Mouse (Mus musculus): Measurements from ENCODE around the gene Epha4. TPM values are rescaled to one million over a fixed set of nuclear protein-coding genes. Genes with fewer than 3 reads are reported as not detected.

Epha4 gene
- polyA plus RNA-seq, 1 experiment: not detected

GRCm38 (mm10) chr1:77412871-77413669 is 101.8 kb downstream of the Epha4 start:
- no peak for TF ChIP-seq GATA1 (IDR thresholded peaks at IDR 0.05; ENCODE audit: low read length)

GRCm38 (mm10) chr1:77412285-77412684 is 102.6 kb downstream of the Epha4 start:
- TF ChIP-seq GATA1 (IDR thresholded peaks at IDR 0.05; ENCODE audit: low read length): no peak

- TF ChIP-seq GATA1 (IDR thresholded peaks at IDR 0.05; ENCODE audit: low read length): no peak
Measured at GRCm38 (mm10) chr1:77411222-77411621, 103.7 kb downstream of the Epha4 start.

GRCm38 (mm10) chr1:77410716-77411115 is 104.2 kb downstream of the Epha4 start:
- TF ChIP-seq GATA1 (IDR thresholded peaks at IDR 0.05; ENCODE audit: low read length): no peak

GRCm38 (mm10) chr1:77410153-77410552 is 104.7 kb downstream of the Epha4 start:
- TF ChIP-seq GATA1 (IDR thresholded peaks at IDR 0.05; ENCODE audit: low read length): no peak

GRCm38 (mm10) chr1:77409509-77409908 is 105.4 kb downstream of the Epha4 start:
- TF ChIP-seq GATA1 (IDR thresholded peaks at IDR 0.05; ENCODE audit: low read length): no peak

- TF ChIP-seq GATA1 (IDR thresholded peaks at IDR 0.05; ENCODE audit: low read length): no peak
Measured at GRCm38 (mm10) chr1:77407417-77407816, 107.5 kb downstream of the Epha4 start.

- TF ChIP-seq GATA1 (IDR thresholded peaks at IDR 0.05; ENCODE audit: low read length): no peak
Measured at GRCm38 (mm10) chr1:77406631-77407030, 108.3 kb downstream of the Epha4 start.

- TF ChIP-seq GATA1 (IDR thresholded peaks at IDR 0.05; ENCODE audit: low read length): no peak
Measured at GRCm38 (mm10) chr1:77404537-77404936, 110.4 kb downstream of the Epha4 start.

- no peak for TF ChIP-seq GATA1 (IDR thresholded peaks at IDR 0.05; ENCODE audit: low read length)
Measured at GRCm38 (mm10) chr1:77402942-77403341, 111.9 kb downstream of the Epha4 start.

- TF ChIP-seq GATA1 (IDR thresholded peaks at IDR 0.05; ENCODE audit: low read length): no peak
Measured at GRCm38 (mm10) chr1:77401465-77401864, 113.4 kb downstream of the Epha4 start.

GRCm38 (mm10) chr1:77391590-77391989 is 123.3 kb downstream of the Epha4 start:
- TF ChIP-seq GATA1 (IDR thresholded peaks at IDR 0.05; ENCODE audit: low read length): no peak

GRCm38 (mm10) chr1:77389069-77389468 is 125.8 kb downstream of the Epha4 start:
- TF ChIP-seq GATA1 (IDR thresholded peaks at IDR 0.05; ENCODE audit: low read length): no peak

GRCm38 (mm10) chr1:77388556-77388955 is 126.3 kb downstream of the Epha4 start:
- TF ChIP-seq GATA1 (IDR thresholded peaks at IDR 0.05; ENCODE audit: low read length): no peak

- TF ChIP-seq GATA1 (IDR thresholded peaks at IDR 0.05; ENCODE audit: low read length): no peak
Measured at GRCm38 (mm10) chr1:77385613-77386012, 129.3 kb downstream of the Epha4 start.

GRCm38 (mm10) chr1:77383466-77383865 is 131.4 kb downstream of the Epha4 start:
- no peak for TF ChIP-seq GATA1 (IDR thresholded peaks at IDR 0.05; ENCODE audit: low read length)

- no peak for TF ChIP-seq GATA1 (IDR thresholded peaks at IDR 0.05; ENCODE audit: low read length)
Measured at GRCm38 (mm10) chr1:77377550-77377980, 137.3 kb downstream of the Epha4 start.

All from G1E-ER4 (cell line).